Mouse (Mus musculus) cerebellum, postnatal 14 days (tissue): ENCODE results near the gene Wscd1.

Experiments
- DNase-seq, 2 experiments: peaks; one replicate each; pipeline ENCODE4 v3.0.0; 2021; ENCODE audit warnings: mixed read lengths in 2 of 2

Wscd1 gene

GRCm38 (mm10) chr11:71770479-71770878 lies 20.8 kb downstream of the Wscd1 start:
- DNase-seq, result no peak

- DNase-seq, result no peak
These were observed 21.4 kb downstream of the Wscd1 start for GRCm38 (mm10) chr11:71771074-71771473.

GRCm38 (mm10) chr11:71772056-71772455 lies 22.3 kb downstream of the Wscd1 start:
- DNase-seq, result peak in 1 of 2 experiments; percentile 56

GRCm38 (mm10) chr11:71772802-71773201 lies 23.1 kb downstream of the Wscd1 start:
- no peak for DNase-seq

GRCm38 (mm10) chr11:71773986-71774767 lies 24.5 kb downstream of the Wscd1 start:
- DNase-seq, result no peak

GRCm38 (mm10) chr11:71775056-71775455 lies 25.3 kb downstream of the Wscd1 start:
- DNase-seq, result no peak

GRCm38 (mm10) chr11:71779642-71780041 lies 29.9 kb downstream of the Wscd1 start:
- DNase-seq, result no peak

- DNase-seq, result no peak
These were observed 32.1 kb downstream of the Wscd1 start for GRCm38 (mm10) chr11:71781737-71782354.

- peak; percentile 32 to 41 for DNase-seq
These were observed 35.8 kb downstream of the Wscd1 start for GRCm38 (mm10) chr11:71785499-71785898.

- no peak for DNase-seq
These were observed 38.5 kb downstream of the Wscd1 start for GRCm38 (mm10) chr11:71788209-71788608.

GRCm38 (mm10) chr11:71790227-71790626 lies 40.5 kb downstream of the Wscd1 start:
- no peak for DNase-seq

GRCm38 (mm10) chr11:71799206-71799605 lies 49.5 kb downstream of the Wscd1 start:
- DNase-seq, result peak in 1 of 2 experiments; percentile 40

- peak; percentile 48 to 70 for DNase-seq
These were observed 58.8 kb downstream of the Wscd1 start for GRCm38 (mm10) chr11:71808521-71808920.

- DNase-seq, result no peak
These were observed 62.1 kb downstream of the Wscd1 start for GRCm38 (mm10) chr11:71811828-71812227.

GRCm38 (mm10) chr11:71812921-71813320 lies 63.2 kb downstream of the Wscd1 start:
- DNase-seq, result no peak

GRCm38 (mm10) chr11:71814511-71814910 lies 64.8 kb downstream of the Wscd1 start:
- peak; percentile 38 to 51 for DNase-seq

GRCm38 (mm10) chr11:71815326-71815725 lies 65.6 kb downstream of the Wscd1 start:
- DNase-seq, result no peak

GRCm38 (mm10) chr11:71816918-71817317 lies 67.2 kb downstream of the Wscd1 start:
- peak in 1 of 2 experiments; percentile 22 for DNase-seq

- no peak for DNase-seq
These were observed 67.6 kb downstream of the Wscd1 start for GRCm38 (mm10) chr11:71817341-71817740.

- DNase-seq, result no peak
These were observed 68.4 kb downstream of the Wscd1 start for GRCm38 (mm10) chr11:71818111-71818510.

- no peak for DNase-seq
These were observed 70.2 kb downstream of the Wscd1 start for GRCm38 (mm10) chr11:71819901-71820300.

- no peak for DNase-seq
These were observed 71.1 kb downstream of the Wscd1 start for GRCm38 (mm10) chr11:71820847-71821246.

- peak in 1 of 2 experiments; percentile 20 for DNase-seq
These were observed 71.8 kb downstream of the Wscd1 start for GRCm38 (mm10) chr11:71821526-71821925.

GRCm38 (mm10) chr11:71822031-71822430 lies 72.3 kb downstream of the Wscd1 start:
- peak; percentile 66 to 70 for DNase-seq
